Comparison of ENCODE assay signal across 24 mouse cellular contexts in genomic region chr10:30549974-30550373, GRCm38 (mm10).
"Had no signal": no experiment of that assay in that cellular context is flagged by ENCODE, and none has a peak within 500 bp of the region (broad histone marks: within the 10 kb centered on the region; RNA-seq: fewer than 3 reads in every experiment).

No protein-coding gene starts in this region.

- H3K4me1 ChIP-seq: limb, embryonic 12.5 days; limb, embryonic 15.5 days; neural tube, embryonic 13.5 days; stomach, embryonic 15.5 days had no signal

- H3K27ac ChIP-seq: kidney, postnatal 0 days; layer of hippocampus, adult 2 months; left cerebral cortex, adult 2 months; limb, embryonic 12.5 days; limb, embryonic 15.5 days; liver, embryonic 14.5 days; macrophage; neural tube, embryonic 13.5 days; stomach, embryonic 15.5 days had no signal

- DNase-seq: kidney, adult 9 months; kidney, postnatal 25 days; layer of hippocampus, adult 9-11 months; layer of hippocampus, postnatal 36 days; liver, postnatal 0 days; lung, embryonic 14.5 days; midbrain, embryonic 14.5 days; retina, postnatal 1 day; right cerebral cortex, postnatal 25 days; spleen, adult 18-20 months; thymus, adult 18-20 months; thymus, postnatal 36 days had no signal

- H3K4me2 ChIP-seq: limb, embryonic 12.5 days; limb, embryonic 15.5 days; liver, embryonic 11.5 days; lung, embryonic 14.5 days; midbrain, embryonic 11.5 days; neural tube, embryonic 13.5 days; stomach, embryonic 15.5 days had no signal

- H3K9ac ChIP-seq: limb, embryonic 12.5 days; limb, embryonic 15.5 days; liver, embryonic 14.5 days; liver, postnatal 0 days; lung, embryonic 14.5 days; neural tube, embryonic 13.5 days; stomach, embryonic 15.5 days had no signal

- H3K4me3 ChIP-seq: layer of hippocampus, adult 2 months; left cerebral cortex, adult 2 months; limb, embryonic 12.5 days; limb, embryonic 15.5 days; neural tube, embryonic 13.5 days; stomach, embryonic 15.5 days had no signal

- H3K9me3 ChIP-seq: limb, embryonic 12.5 days; limb, embryonic 15.5 days; neural tube, embryonic 13.5 days; stomach, embryonic 15.5 days had no signal

- ATAC-seq: liver, postnatal 0 days; lung, postnatal 0 days had no signal

- H3K27me3 ChIP-seq: limb, embryonic 12.5 days; limb, embryonic 15.5 days; neural tube, embryonic 13.5 days; stomach, embryonic 15.5 days had no signal
